Mouse (Mus musculus) thymus, adult 18-20 months (tissue): Measurements from ENCODE around the gene Xpnpep3.
A peak's percentile ranks its signal among the peaks of the same experiment; 100 is the strongest.

ENCODE experiments used
- DNase-seq, 2 experiments: peaks; one replicate each; pipeline ENCODE4 v3.0.0; 2022; ENCODE audit warnings: mixed read lengths in 2 of 2

Xpnpep3 gene

DNA sequence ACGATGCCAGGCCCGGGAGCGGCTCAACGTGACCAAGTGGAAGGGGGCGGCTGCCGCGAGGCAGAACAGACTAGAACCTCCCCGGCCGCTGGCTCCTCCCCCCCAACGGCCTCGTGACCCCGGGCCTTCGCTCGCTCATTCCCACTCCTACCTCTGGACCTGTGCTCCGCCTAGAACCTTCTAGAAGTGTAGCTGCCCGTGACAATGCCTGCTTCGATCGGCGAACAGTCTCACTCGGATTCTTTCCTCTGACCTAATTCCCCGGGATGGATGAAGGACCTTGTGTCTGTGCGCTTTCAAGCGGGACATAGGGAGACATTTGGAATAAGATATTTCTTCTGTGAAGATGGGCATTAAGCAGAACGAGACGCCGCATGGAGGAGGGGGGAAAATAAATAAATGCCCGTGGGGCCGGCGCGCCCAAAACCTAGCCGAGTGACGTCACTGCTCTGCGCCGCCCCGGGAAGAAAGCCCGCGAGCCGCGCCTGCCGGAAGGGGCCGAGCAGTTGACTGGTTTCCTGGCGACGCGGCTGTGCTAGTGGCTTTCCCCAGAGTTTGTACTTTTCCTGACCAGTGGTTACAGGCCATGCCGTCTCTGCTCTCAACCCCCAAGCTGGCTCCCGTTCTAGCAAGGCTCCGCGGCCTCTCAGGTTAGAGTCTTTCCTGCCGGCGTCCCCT, at the start of gene Xpnpep3, which contains the start of gene St13:
TSS of gene Xpnpep3 (plus strand) at position 501 of the 678 bp plus-strand sequence.
TSS of gene St13 (minus strand) at position 440 of the 678 bp plus-strand sequence.
- DNase-seq: peak; percentile 93 to 95

GRCm38 (mm10) chr15:81350401-81350800, 49.5 kb upstream of the Xpnpep3 start:
- no peak for DNase-seq

DNA sequence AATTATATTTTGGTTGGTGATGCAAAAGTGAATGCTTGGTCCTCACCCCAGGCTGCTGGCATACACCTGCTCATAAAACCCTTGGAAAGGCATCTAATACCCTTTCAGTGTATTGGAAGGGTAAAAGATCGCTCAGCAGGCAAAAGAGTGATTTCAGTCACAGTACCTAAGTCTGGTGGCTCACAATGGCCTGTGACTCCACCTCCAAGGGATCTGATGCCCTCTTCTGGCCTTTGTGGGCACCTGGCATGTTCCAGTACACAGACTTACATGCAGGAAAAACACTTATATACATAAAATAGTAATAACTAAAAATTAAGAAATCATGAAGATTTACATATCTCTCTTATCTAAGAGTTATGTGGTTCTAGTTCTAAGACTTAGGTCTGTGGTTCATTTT, 47.3 kb upstream of the Xpnpep3 start:
- no peak for DNase-seq

DNA sequence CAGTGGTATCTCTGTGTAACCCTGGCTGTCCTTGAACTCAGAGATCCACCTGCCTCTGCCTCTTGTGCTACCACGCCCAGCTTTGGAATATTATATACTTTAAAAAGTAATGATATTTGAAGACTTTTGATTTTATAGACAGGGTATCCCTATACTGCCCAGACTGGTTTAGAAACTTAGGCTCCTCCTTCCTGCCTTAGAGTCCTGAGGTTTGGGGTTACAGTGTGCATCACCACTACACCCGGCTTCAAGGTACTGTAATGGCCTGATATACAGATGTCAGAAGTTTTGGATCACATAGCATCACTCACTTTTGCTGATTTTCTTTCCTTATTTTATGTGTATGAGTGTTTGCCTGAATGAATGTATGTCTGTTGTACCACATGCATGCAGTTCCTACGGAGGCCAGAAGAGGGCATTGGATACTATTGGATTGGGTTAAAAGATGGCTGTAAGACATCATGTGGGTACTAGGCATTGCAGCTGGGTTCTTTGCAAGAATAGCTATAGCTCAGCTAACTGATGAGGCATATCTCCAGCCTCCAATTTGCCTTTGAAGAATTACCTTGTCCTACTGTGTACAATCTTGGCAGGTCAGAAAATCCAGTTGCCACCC, 44.7 kb upstream of the Xpnpep3 start:
- peak in 1 of 2 experiments; percentile 32 for DNase-seq

DNA sequence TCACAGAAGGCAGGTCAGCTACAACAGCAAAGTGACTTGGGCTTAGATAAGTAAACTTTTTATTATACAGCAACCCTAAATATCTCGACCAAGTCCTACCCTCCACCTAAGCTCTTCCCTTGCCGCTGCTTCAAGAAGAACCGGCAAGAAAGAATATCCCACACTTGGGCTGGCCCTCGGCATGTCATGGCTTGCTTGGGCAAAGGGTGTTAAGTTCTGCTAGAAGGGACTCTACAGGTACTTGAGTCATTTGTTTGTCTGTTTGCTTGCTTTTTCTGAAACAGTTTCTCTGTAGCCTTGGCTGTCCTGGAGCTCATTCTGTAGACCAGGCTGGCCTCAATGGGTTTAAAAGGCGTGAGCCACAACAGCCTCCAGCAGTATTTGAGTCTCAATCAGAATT, 43.0 kb upstream of the Xpnpep3 start:
- no peak for DNase-seq

DNA sequence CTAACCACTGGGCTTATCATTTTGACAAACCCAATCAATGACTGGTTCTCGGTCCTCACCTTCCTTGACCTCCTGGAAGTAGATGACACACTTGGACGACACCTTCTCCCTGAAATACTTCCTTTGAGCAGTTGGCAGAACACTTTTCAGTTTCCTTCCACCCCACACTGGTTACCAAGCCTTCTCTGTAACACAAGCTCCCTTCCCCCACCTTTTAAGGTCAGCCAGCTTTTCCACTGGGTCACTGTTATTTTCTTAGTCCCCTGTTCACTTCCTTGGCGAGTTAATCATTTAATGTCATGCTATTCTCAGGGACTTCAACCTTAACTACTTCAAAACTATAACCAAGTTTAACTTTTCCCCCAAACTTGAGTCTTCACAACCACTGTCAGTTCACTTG, 41.0 kb upstream of the Xpnpep3 start:
- no peak for DNase-seq

DNA sequence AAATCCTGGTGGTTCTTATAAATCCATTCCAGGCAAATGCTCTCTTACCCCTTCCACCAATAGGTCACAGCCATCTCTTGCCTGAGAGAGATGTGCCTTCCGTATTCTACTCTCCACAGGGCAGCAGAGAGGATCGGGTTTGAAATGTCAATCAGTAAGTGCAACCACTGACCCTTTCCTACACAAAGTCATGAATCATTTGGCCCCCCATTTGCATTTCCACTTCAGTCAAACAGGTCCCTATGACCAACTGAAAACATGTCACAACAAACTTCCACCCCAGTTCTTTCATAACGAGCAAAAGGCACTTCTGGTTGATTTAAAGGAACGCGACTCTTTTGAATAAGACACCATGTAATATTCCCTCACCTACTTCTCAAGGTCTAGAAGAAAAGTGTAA, 40.5 kb upstream of the Xpnpep3 start:
- no peak for DNase-seq

GRCm38 (mm10) chr15:81360345-81361021, 39.5 kb upstream of the Xpnpep3 start, which contains the start of gene Slc25a17:
Gene Slc25a17, minus strand, starts transcription at chr15:81360812.
- DNase-seq: peak; percentile 94 to 96

GRCm38 (mm10) chr15:81361022-81361404, 38.9 kb upstream of the Xpnpep3 start:
- no peak for DNase-seq

DNA sequence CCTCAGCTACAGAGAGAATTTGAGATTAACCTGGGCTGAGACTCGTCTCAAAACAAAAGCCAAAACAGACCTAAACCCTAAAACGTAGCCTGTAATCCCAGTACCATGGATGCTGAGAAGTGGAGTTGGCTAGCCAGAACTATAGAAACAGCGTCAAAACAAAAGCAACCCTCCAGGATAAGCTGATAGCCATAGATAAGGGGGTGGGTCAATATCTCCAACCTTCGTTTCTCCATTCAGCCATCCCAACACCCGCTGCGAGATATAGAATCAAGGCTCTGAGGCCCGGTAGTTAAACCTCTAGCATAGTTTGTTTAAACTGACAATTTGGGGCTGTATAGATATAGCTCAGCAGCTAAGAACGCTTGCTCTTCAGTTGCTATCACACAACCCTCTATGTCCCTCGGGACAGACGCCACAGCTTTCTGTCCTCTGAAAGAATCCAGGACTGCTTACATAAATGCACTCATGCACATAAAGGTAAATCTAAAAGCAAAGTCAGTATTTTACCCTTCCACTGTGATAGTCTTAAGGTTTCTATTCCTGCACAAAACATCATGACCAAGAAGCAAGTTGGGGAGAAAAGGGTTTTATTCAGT, 38.4 kb upstream of the Xpnpep3 start:
- DNase-seq: no peak

DNA sequence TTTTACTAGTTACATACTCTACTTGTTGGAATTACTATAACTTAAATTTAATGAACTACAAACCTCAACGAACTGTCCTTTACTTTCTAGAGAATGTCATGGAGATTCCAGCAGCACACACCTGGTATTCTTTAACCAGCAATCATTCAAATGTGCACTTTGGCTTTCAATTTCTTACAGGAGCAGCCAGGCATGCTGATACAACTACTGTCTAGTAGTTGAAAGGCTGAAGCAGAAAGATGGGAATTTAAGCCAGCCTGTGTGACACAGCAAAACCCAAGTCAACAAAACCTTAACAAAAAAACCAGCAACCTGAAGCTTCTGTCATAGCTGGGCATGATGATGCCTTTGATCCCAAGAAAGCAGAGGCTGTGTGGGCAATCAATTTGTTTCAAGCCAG, 37.4 kb upstream of the Xpnpep3 start:
- DNase-seq: no peak

DNA sequence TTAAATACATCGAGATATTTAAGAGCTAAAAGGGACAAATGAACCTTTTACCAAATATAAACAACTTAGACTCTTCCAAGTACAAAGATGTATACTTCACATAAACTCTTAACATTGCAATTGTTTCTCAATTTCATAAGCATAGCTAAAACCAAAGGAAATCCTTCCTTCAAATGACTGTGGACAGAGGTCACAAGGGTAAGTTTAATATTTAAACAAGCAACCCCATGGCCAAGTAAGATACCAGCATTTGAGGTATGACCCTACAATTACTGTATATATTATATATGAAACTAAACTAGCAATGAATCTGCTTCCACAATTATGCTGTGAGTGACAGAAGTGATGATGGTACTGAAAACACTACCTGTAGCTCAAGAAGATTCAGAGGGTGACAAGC, 35.7 kb upstream of the Xpnpep3 start:
- DNase-seq: no peak

DNA sequence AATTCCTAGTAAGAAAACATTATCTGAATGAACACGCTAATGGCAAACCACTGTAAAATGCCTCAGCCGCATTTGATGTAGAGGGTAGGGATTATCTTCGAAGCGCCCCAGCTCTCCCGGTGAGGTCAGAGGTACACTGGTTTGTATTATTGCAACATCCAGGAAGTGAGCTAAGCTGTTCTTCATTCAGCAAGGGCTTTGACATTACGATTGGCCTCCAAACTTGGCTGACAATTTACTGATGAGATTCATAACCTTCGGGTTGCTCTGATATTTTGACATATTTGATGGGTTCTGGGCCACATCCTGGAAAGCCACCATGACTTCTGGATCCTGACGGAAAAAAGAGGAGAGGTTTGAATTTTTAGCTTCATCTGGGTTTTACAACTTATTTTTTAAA, 34.7 kb upstream of the Xpnpep3 start:
- no peak for DNase-seq

DNA sequence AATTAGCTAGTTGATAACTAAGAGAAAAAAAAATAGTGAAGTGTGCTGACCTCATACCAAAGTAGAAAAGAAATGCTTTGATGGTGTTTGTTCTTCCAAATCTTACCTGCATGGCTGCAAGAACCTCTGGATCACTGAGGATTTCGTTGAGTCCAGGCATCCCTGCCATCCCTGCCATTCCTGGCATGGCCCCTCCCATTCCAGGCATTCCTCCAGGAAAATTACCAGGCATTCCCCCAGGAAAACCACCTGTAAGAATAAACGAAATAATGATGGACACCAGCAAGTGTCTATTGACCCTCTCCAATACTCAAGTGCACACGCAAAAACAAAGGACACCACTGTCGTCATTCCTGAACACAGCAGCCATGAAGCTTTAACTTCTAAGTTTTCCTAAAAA, 33.7 kb upstream of the Xpnpep3 start:
- no peak for DNase-seq

- no peak for DNase-seq
These were observed 31.3 kb upstream of the Xpnpep3 start for GRCm38 (mm10) chr15:81368601-81369000.

- no peak for DNase-seq
These were observed 29.6 kb upstream of the Xpnpep3 start for GRCm38 (mm10) chr15:81370356-81370755.

DNA sequence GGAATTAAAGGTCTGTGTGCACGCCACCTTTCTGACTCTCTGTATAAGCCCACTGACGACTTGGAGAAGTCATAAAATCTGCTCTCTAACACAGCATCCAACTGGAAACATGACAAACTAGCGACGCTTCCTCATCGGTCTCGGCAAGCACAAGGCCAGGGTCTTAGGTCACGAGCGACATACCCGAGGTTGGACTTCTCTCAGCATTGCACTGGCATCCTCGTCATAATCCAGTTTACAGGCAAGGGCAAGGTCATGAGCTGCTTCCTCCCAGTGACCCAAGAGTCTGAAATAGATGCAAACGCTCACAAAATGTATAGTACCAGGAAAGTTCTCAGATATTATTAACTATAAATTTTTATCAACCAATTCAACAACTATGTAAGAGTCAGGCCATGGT, 25.3 kb upstream of the Xpnpep3 start:
- no peak for DNase-seq

GRCm38 (mm10) chr15:81378845-81379244, 21.1 kb upstream of the Xpnpep3 start:
- no peak for DNase-seq

DNA sequence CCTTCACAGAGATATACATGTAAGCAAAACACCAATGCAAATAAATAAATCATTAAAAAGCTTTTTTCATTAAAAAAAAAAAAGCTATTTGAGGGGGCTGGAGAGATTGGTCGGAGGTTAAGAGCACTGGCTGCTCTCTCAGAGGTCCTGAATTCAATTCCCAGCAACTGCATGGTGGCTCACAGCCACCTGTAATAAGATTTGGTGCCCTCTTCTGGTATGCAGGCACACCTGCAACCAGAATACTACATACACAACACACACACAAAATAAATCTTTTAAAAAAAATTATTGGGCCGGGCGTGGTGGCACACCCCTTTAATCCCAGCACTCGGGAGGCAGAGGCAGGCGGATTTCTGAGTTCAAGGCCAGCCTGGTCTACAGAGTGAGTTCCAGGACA, 13.6 kb upstream of the Xpnpep3 start:
- DNase-seq: no peak

- DNase-seq: peak; percentile 31 to 39
These were observed 6.9 kb upstream of the Xpnpep3 start for GRCm38 (mm10) chr15:81392997-81393396.

GRCm38 (mm10) chr15:81394211-81394915, 5.6 kb upstream of the Xpnpep3 start:
- no peak for DNase-seq

DNA sequence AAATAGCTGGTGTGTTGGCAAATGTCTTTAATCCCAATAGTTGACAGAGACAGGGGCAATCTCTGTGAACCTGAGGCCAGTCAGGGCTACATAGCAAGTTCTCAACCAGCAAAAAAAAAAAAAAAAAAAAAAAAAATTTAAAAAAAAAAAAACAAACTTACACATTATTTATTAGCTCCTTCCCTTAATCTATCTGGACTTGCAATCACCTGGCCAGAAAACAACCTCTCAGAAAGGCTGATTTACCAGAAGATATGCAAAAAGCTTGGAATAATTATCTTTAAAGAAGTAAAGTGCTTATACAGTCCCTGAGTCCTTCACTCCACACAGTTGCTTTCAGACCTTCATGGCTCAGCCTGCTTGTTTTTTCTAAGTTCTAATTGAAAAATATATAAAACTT, 1.7 kb upstream of the Xpnpep3 start:
- no peak for DNase-seq

DNA sequence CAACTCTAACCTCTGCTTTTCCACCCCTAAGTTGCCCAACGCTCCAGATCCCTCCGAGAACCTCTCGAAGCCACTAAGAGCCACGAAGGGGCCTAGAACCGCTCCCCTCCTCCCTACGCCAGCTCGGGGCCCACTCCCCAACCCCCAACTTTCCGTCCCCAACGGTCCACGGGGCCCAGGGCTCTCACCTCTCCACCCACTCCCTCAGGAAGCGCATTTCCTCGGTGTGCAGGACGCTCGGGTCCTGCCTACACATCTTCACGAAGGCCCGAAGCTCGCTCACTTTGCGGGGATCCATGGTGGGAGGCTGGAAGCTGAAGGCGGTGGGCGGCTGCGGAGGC, 671 bp upstream of the Xpnpep3 start:
- DNase-seq: no peak
